Mouse (Mus musculus): ENCODE measurements around the gene Mpig6b. TPM values are rescaled to one million over a fixed set of nuclear protein-coding genes. Genes with fewer than 3 reads are reported as not detected.

The Mpig6b gene
- polyA plus RNA-seq, 1 experiment from 2014 or later, result 1.0 TPM

DNA sequence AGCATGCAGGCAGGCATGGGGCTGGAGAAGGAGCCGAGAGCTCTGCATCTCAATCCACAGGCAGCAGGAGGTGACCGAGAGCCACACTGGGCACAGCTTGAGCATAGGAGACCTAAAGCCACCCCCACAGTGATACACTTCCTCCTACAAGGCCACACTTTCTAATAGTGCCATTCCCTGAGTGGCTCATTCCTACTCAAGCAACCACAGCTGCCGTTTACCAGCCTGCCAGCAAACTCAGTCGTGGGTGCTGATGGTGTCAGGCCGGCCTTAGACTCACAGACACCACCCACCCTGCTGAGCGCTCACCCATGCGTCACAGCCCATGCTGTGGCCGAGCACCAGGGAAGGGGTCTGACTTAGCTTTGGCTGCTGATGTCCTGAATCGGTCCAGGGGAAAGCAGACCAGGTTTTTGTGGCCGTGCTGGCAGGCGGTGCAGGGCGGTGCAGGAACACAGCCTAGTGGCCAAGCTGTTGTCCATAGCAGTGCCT lies 31.2 kb upstream of the Mpig6b start:
- WGBS, result 82% methylated on average over 12 of the region's 12 CpGs
- H3K27ac ChIP-seq, result no peak overlapping the region
- H3K36me3 ChIP-seq, result peaks cover 93% of the 10 kb centered on the region

DNA sequence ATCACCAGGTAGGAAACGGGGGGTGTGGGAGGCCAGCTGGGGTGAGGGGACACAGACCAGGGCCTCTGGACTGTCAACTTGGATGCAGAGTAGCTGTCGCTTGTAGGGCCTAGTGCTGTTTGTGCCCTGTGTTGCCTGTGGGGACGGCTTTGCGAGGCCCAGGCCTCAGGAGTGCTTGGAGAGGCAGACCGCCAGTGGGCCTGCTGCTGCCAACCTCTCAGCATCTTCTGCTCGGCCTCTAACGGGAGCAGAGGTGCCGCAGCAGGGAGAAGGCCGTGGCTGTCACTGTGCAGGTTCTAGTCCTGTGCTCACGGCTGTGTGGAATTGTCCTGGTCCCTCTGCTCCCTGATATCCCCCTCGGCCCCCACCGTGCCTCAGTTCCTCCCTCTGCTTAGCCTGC lies 30.6 kb upstream of the Mpig6b start:
- H3K9me3 ChIP-seq, result no peaks in the 10 kb centered on the region
- H3K36me3 ChIP-seq, result peaks cover 93% of the 10 kb centered on the region
- no peak overlapping the region for H3K4me3 ChIP-seq
- 90% methylated on average over 12 of the region's 12 CpGs for WGBS
- no peaks in the 10 kb centered on the region for H3K27me3 ChIP-seq (ENCODE audit: insufficient read depth, poor library complexity, severe bottlenecking)
- H3K4me1 ChIP-seq, result peaks cover 13% of the 10 kb centered on the region
- DNase-seq (ENCODE audit: low spot score), result no peak
- peak overlapping the region; percentile 23; the same call in 1 of the 2 replicates for H3K27ac ChIP-seq

More for the DNA sequence above, 31.2 kb upstream of the Mpig6b start:
- Histone ChIP-seq H3K4me3 (no peak overlapping the region), H3K27me3 (ENCODE audit: insufficient read depth, poor library complexity, severe bottlenecking) (no peaks in the 10 kb centered on the region), H3K4me1 (peaks cover 15% of the 10 kb centered on the region), H3K9me3 (no peaks in the 10 kb centered on the region)
- no peak for DNase-seq (ENCODE audit: low spot score)

DNA sequence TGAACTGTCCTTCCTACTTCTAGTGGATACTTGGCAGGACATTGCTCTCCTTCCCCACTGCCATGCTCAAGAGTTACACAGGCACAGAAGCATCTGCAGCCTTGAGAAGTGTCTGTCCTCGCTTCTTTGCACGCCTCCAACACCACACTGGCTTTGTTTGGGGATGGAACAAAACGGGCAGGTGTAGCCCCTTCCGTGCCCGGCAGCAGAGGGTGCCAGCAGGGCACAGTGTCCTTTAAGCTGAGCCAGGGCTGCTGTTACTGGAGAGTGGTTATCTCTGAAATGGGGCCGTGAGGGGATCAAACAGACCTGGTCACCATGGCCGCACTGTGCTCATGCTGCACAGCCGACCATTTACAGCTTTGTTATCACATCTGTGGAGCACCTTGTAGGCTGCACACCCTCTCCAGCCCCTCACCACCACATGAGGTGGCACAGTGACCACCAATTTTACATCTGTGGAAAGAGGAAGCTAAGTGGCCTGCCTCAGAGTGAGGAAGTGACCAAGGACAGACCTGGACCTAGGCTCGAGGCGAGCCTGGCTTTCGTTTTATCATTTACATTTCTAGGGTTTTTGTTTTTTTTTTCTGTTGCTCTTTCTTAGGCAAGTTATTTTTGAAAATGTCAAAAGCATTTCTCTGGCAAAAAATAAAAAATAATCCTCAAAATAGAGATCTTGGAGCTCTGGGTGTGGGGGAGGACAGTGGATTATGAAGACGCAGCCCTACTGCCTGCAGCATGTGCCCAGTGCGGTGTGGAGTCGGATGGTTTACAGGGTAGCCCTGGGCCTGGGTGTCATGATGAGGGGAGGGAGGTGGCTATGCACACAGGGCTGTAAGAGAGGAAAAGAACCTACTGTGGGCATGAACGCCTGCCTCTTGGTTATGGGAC lies 28.7 kb upstream of the Mpig6b start:
- DNase-seq (ENCODE audit: low spot score), result no peak
- Histone ChIP-seq H3K27me3 (ENCODE audit: insufficient read depth, poor library complexity, severe bottlenecking) (no peaks in the 10 kb centered on the region), H3K36me3 (peaks cover 82% of the 10 kb centered on the region), H3K4me1 (peaks cover 12% of the 10 kb centered on the region), H3K4me3 (no peak overlapping the region), H3K27ac (0 out of 2 replicates have a peak overlapping the region, but pooled peaks have one; percentile 6), H3K9me3 (no peaks in the 10 kb centered on the region)
- WGBS, result 81% methylated on average over 15 of the region's 15 CpGs

- H3K36me3 ChIP-seq, result peaks cover 65% of the 10 kb centered on the region
- H3K9me3 ChIP-seq, result no peaks in the 10 kb centered on the region
- H3K27ac ChIP-seq, result no peak overlapping the region
- H3K4me1 ChIP-seq, result peaks cover 17% of the 10 kb centered on the region
- H3K4me3 ChIP-seq, result no peak overlapping the region
- WGBS, result 89% methylated on average over 14 of the region's 14 CpGs
- no peaks in the 10 kb centered on the region for H3K27me3 ChIP-seq (ENCODE audit: insufficient read depth, poor library complexity, severe bottlenecking)
- DNase-seq (ENCODE audit: low spot score), result no peak
Observed at GRCm38 (mm10) chr17:35092403-35093198, 26.6 kb upstream of the Mpig6b start.

DNA sequence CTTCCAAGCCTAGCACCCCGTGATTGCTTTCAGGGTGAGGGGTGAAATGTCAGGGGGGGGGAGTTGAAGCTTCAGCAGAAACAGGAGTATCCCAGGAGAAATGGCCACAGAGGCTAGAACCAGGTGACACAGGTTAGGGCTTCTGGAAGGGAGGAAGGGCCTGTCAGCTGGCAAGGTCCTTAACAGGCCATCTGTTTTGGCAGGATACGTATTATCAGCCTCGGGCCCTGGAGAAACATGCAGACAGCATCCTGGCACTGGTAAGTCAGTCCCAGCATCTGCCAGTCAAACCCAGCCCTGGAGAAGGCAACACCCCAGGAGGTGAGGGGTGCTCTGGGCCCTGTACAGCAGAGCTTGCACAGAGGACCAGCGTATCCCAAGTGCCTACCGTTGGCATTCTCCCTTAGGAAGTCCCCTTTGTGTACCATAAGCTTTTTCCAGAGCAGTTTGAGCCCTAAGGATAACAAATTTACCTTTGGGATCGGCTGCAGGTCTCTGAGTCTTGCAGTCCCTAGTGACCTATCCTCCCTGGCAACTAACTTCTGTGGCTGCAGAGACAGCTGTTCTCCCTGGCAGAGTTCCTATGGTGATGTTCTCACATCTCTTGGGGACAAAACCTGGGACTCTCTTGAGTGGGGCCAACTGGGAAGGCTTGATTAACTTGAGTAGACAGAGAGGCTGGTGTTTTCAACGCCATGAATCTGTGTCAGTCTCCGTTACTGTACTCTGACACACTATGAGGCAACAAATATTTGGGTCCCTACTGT lies 24.4 kb upstream of the Mpig6b start:
- no peaks in the 10 kb centered on the region for H3K9me3 ChIP-seq
- H3K4me1 ChIP-seq, result peaks cover 17% of the 10 kb centered on the region
- H3K4me3 ChIP-seq, result peak overlapping the region; percentile 82
- H3K27me3 ChIP-seq (ENCODE audit: insufficient read depth, poor library complexity, severe bottlenecking), result no peaks in the 10 kb centered on the region
- peaks cover 43% of the 10 kb centered on the region for H3K36me3 ChIP-seq
- no peak for DNase-seq (ENCODE audit: low spot score)
- peak overlapping the region; percentile 99; the same call in 1 of the 2 replicates for H3K27ac ChIP-seq
- WGBS, result 65% methylated on average over 8 of the region's 8 CpGs

GRCm38 (mm10) chr17:35088825-35089644 lies 23.1 kb upstream of the Mpig6b start, which contains the start of gene Abhd16a:
Gene Abhd16a, plus strand, starts transcription at chr17:35089263.
- Histone ChIP-seq H3K27me3 (ENCODE audit: insufficient read depth, poor library complexity, severe bottlenecking) (no peaks in the 10 kb centered on the region), H3K36me3 (peaks cover 31% of the 10 kb centered on the region), H3K4me1 (peaks cover 17% of the 10 kb centered on the region), H3K9me3 (no peaks in the 10 kb centered on the region), H3K27ac (peak within 1 kb of the TSS; percentile 99), H3K4me3 (peak within 1 kb of the TSS; percentile 82)
- 3% methylated on average over 67 of the region's 67 CpGs for WGBS
- DNase-seq (ENCODE audit: low spot score), result peak; percentile 96

DNA sequence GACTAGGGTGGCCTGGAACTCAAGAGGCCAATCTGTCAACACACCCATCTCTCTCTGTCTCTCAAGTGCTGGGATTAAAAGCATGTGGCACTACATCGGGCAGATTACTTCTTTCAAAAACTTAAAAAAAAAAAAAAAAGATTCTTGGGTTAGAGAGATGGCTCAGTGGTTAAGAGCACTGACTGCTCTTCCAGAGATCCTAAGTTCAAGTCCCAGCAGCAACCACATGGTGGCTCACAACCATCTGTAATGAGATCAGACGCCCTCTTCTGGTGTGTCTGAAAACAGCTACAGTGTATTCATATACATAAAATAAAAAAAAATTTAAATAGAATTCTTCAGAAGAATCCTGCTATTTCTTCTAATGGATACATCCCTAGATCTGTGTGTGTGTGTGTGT lies 22.2 kb upstream of the Mpig6b start:
- WGBS, result 45% methylated on average over 2 of the region's 2 CpGs
- H3K9me3 ChIP-seq, result no peaks in the 10 kb centered on the region
- H3K4me3 ChIP-seq, result no peak overlapping the region
- peaks cover 17% of the 10 kb centered on the region for H3K4me1 ChIP-seq
- H3K27me3 ChIP-seq (ENCODE audit: insufficient read depth, poor library complexity, severe bottlenecking), result no peaks in the 10 kb centered on the region
- DNase-seq (ENCODE audit: low spot score), result no peak
- H3K27ac ChIP-seq, result no peak overlapping the region
- peaks cover 23% of the 10 kb centered on the region for H3K36me3 ChIP-seq

DNA sequence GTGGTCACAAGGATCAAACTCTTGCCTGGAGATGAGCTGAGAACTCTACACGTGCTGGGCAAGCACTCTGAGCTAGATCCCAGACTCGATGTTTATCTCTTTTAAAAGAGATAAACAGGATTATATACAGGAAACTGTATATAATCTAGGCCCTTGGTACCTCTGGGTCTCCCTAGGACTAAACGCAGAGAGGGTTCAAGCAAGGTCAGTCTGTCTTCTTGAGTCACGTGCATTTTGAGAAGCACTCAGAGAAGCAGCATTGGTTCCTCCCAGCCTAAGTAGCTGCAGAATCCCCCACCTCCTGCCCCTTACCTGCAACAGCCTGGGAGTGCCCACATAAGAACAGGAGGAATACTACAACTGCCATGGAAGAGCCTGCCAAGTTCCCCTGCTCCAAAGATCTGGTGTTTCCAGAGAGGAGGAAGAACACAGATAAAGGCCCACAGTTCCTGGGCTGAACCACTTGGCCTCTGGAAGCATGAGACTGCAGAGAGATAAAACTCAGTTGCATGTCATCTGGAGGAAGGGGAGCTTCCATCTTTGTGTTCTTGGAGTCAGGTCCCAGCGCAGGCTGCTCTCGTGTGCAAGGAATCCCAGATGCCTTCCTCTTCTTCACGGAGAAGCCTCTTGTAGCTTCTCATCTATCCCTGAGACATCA lies 19.4 kb upstream of the Mpig6b start, which contains the start of gene Ly6g6f:
Ly6g6f (minus strand) TSS at position 403 of the 658 bp plus-strand sequence.
- peaks cover 4% of the 10 kb centered on the region for H3K27me3 ChIP-seq (ENCODE audit: insufficient read depth, poor library complexity, severe bottlenecking)
- WGBS, result 61% methylated on average over 7 of the region's 7 CpGs
- no peak for DNase-seq (ENCODE audit: low spot score)
- H3K36me3 ChIP-seq, result no peaks in the 10 kb centered on the region
- no peaks in the 10 kb centered on the region for H3K9me3 ChIP-seq
- H3K27ac ChIP-seq, result no peak within 1 kb of the TSS
- H3K4me1 ChIP-seq, result peaks cover 17% of the 10 kb centered on the region
- no peak within 1 kb of the TSS for H3K4me3 ChIP-seq

- WGBS, result 64% methylated on average over 3 of the region's 3 CpGs
- peaks cover 4% of the 10 kb centered on the region for H3K27me3 ChIP-seq (ENCODE audit: insufficient read depth, poor library complexity, severe bottlenecking)
- no peak for DNase-seq (ENCODE audit: low spot score)
- no peaks in the 10 kb centered on the region for H3K9me3 ChIP-seq
- no peaks in the 10 kb centered on the region for H3K36me3 ChIP-seq
- no peak overlapping the region for H3K27ac ChIP-seq
- H3K4me1 ChIP-seq, result peaks cover 19% of the 10 kb centered on the region
- H3K4me3 ChIP-seq, result no peak overlapping the region
Observed at GRCm38 (mm10) chr17:35083929-35084497, 18.0 kb upstream of the Mpig6b start.

- Histone ChIP-seq H3K27me3 (ENCODE audit: insufficient read depth, poor library complexity, severe bottlenecking) (peaks cover 4% of the 10 kb centered on the region), H3K9me3 (no peaks in the 10 kb centered on the region), H3K4me1 (peaks cover 22% of the 10 kb centered on the region), H3K27ac (no peak overlapping the region), H3K36me3 (no peaks in the 10 kb centered on the region), H3K4me3 (no peak overlapping the region)
- DNase-seq (ENCODE audit: low spot score), result no peak
- WGBS, result 81% methylated on average over 16 of the region's 16 CpGs
Observed at GRCm38 (mm10) chr17:35082841-35083576, 17.0 kb upstream of the Mpig6b start.
